Mouse (Mus musculus) G1E (cell line): ENCODE measurements around the gene Pank1.

Source experiments
- CTCF ChIP-seq: IDR thresholded peaks from 2 replicates; pipeline ENCODE4 v1.5.1; 2012; ENCODE audit warnings: low read depth, low read length, inconsistent platforms, mixed read lengths
- GATA1 ChIP-seq: IDR thresholded peaks from 2 replicates; pipeline ENCODE4 v1.6.1; 2012; ENCODE audit warnings: borderline replicate concordance, low read length, inconsistent platforms, mixed read lengths
- GATA2 ChIP-seq: IDR thresholded peaks from 2 replicates; pipeline ENCODE4 v1.6.1; 2012; ENCODE audit warnings: low read depth, low read length, inconsistent platforms, borderline replicate concordance

DNA sequence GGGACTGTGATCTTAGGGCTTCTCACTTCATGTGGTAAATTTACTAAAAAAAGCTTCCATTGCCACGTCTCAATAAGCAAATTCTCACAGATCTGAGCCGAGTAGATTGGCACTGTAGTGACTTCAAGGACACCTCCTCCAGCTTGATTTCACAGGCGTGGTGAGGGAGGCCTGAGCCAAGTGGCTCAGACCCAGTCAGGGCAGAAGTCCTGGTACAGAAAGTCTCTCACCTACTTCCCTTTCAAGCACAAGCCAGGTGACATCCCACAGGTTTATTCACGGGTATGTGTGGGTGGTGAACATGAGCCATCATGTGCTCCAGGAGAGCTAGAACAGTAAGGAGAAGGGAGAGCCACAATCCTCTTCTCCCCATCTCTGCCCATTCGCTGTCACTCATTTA, 1.9 kb upstream of the Pank1 start:
- TF ChIP-seq CTCF (no peak), GATA1 (no peak), GATA2 (no peak)
